Mouse (Mus musculus) forebrain, embryonic 14.5 days (tissue): Measurements from ENCODE around the gene Gm5148. TPM values are rescaled to one million over a fixed set of nuclear protein-coding genes. Genes with fewer than 3 reads are reported as not detected.

Source experiments
- ATAC-seq: fragments of 200-750 bp; cut with Nextera tagmentation; 2 replicates; pipeline ENCODE4 v1.8.0; 2017; ENCODE audit warnings: mild to moderate bottlenecking, moderate library complexity
- DNase-seq: peaks from one replicate; pipeline ENCODE4 v3.0.0-alpha.2; 2015; ENCODE audit warnings: low spot score
- H3K27ac ChIP-seq: fragments of 300-500 bp; sonication (generic); 2 replicates; pipeline ENCODE4 v1.5.1; 2014; ENCODE audit warnings: low read depth, mild to moderate bottlenecking, control low read depth, low read length, moderate library complexity
- H3K27me3 ChIP-seq: fragments of 300-500 bp; sonication (generic); replicated peaks from 2 replicates; pipeline ENCODE4 v1.6.1; 2014; ENCODE audit warnings: low read length, control low read depth, mixed read lengths; ENCODE audit not compliant: control insufficient read depth, insufficient read depth
- H3K36me3 ChIP-seq: fragments of 300-500 bp; sonication (generic); 2 replicates; pipeline ENCODE4 v1.6.1; 2014; ENCODE audit warnings: low read length, control low read depth; ENCODE audit not compliant: control insufficient read depth, insufficient read depth
- H3K4me1 ChIP-seq: fragments of 300-500 bp; sonication (generic); 2 replicates; pipeline ENCODE4 v1.6.1; 2014; ENCODE audit warnings: antibody characterized with exemption, low read length, control low read depth; ENCODE audit not compliant: control insufficient read depth, insufficient read depth
- H3K4me2 ChIP-seq: fragments of 300-500 bp; sonication (generic); 2 replicates; pipeline ENCODE4 v1.6.1; 2014; ENCODE audit warnings: mild to moderate bottlenecking, control low read depth, low read length
- H3K4me3 ChIP-seq: fragments of 300-500 bp; sonication (generic); 2 replicates; pipeline ENCODE4 v1.5.1; 2014; ENCODE audit warnings: low read depth, low read length, control low read depth
- H3K9ac ChIP-seq: fragments of 300-500 bp; sonication (generic); 2 replicates; pipeline ENCODE4 v1.6.1; 2014; ENCODE audit warnings: mild to moderate bottlenecking, low read length, control low read depth, moderate library complexity
- H3K9me3 ChIP-seq: fragments of 300-500 bp; sonication (generic); replicated peaks from 2 replicates; pipeline ENCODE4 v1.6.1; 2016; ENCODE audit warnings: low read length, control low read depth, mixed read lengths; ENCODE audit not compliant: control insufficient read depth
- WGBS: fragments of 180-500 bp; shearing (Covaris S2); extraction: QIAGEN DNeasy Blood & Tissue Kit; methylation state at CpG from one replicate; pipeline ENCODE4 v1.1.7; 2014; 5-methylcytosine and 5-hydroxymethylcytosine counted together
- polyA plus RNA-seq: library from polyadenylated mRNA; unstranded; fragments of >200 nt; fragmentation: Nextera tagmentation; extraction: Ambion mirVana; gene quantifications from 2 replicates; pipeline ENCODE4 v1.2.1, GENCODE M21; 2014

The Gm5148 gene
- polyA plus RNA-seq, 1 experiment from 2014 or later: 8.8 TPM

GRCm38 (mm10) chr3:37668652-37669051, 55.6 kb downstream of the Gm5148 start:
- Histone ChIP-seq H3K27ac (no peak overlapping the region), H3K36me3 (no peaks in the 10 kb centered on the region), H3K9me3 (peaks cover 14% of the 10 kb centered on the region; the same call in 1 of the 2 replicates), H3K4me2 (no peak overlapping the region), H3K4me1 (peaks cover 4% of the 10 kb centered on the region), H3K4me3 (no peak overlapping the region), H3K9ac (no peak overlapping the region), H3K27me3 (no peaks in the 10 kb centered on the region)
- ATAC-seq: no peak
- WGBS: 90% methylated on average over 12 of the region's 12 CpGs
- DNase-seq: no peak

GRCm38 (mm10) chr3:37667736-37668135, 56.6 kb downstream of the Gm5148 start:
- no peaks in the 10 kb centered on the region for H3K36me3 ChIP-seq
- no peak overlapping the region for H3K4me3 ChIP-seq
- peaks cover 14% of the 10 kb centered on the region; the same call in 1 of the 2 replicates for H3K9me3 ChIP-seq
- H3K27ac ChIP-seq: no peak overlapping the region
- no peak for ATAC-seq
- 39% methylated on average over 7 of the region's 7 CpGs for WGBS
- no peak overlapping the region for H3K9ac ChIP-seq
- no peak for DNase-seq
- H3K27me3 ChIP-seq: no peaks in the 10 kb centered on the region
- H3K4me1 ChIP-seq: peaks cover 3% of the 10 kb centered on the region
- H3K4me2 ChIP-seq: no peak overlapping the region

GRCm38 (mm10) chr3:37667119-37667467, 57.2 kb downstream of the Gm5148 start:
- Histone ChIP-seq H3K4me1 (no peaks in the 10 kb centered on the region), H3K27me3 (no peaks in the 10 kb centered on the region), H3K9ac (no peak overlapping the region), H3K4me3 (no peak overlapping the region), H3K9me3 (peaks cover 14% of the 10 kb centered on the region; the same call in 1 of the 2 replicates), H3K4me2 (no peak overlapping the region), H3K36me3 (no peaks in the 10 kb centered on the region), H3K27ac (no peak overlapping the region)
- 21% methylated on average over 2 of the region's 2 CpGs for WGBS
- ATAC-seq (no peak), DNase-seq (no peak)

- Histone ChIP-seq H3K9ac (no peak overlapping the region), H3K36me3 (no peaks in the 10 kb centered on the region), H3K27ac (no peak overlapping the region), H3K27me3 (no peaks in the 10 kb centered on the region), H3K4me1 (no peaks in the 10 kb centered on the region), H3K4me3 (no peak overlapping the region), H3K9me3 (peaks cover 14% of the 10 kb centered on the region; the same call in 1 of the 2 replicates), H3K4me2 (no peak overlapping the region)
- DNase-seq (peak; percentile 50), ATAC-seq (peak; percentile 62; the same call in 1 of the 2 replicates)
- WGBS: 20% methylated on average over 9 of the region's 9 CpGs
These were observed 57.8 kb downstream of the Gm5148 start for GRCm38 (mm10) chr3:37666291-37667118.

Other genes starting within 250 kb of the Gm5148 start
- 6.0 and 7.3 TPM in 2 replicates for gene Spry1, start 84.5 kb downstream of the Gm5148 start, polyA plus RNA-seq